Mouse (Mus musculus): ENCODE results near the gene Ackr4.

Gene Ackr4

GRCm38 (mm10) chr9:104126833-104127232 is at the start of gene Ackr4:
Gene Ackr4 (minus strand): TSS chr9:104126933.
- DNase-seq, result no peak

DNA sequence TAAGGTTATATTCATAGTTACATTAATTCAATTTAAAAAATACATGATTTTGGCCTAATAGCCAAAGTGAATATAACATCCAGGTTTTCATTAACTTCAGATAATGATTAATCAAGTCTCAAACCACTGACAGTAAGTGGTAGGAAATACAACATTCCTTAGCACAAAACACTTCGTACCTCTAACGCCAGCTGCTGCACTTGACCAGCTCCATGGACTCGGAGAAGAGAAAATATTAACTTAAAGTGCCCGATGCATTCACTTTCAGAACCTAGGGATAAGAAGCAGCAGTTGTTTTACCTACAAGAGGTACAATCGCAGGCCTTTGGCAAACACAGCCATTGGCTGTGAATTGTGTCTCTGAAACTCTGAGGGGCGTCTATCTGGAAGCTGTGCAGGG is 45.6 kb upstream of the Ackr4 start:
- DNase-seq, result no peak

GRCm38 (mm10) chr9:104171651-104172050 is 44.9 kb upstream of the Ackr4 start:
- DNase-seq, result no peak

DNA sequence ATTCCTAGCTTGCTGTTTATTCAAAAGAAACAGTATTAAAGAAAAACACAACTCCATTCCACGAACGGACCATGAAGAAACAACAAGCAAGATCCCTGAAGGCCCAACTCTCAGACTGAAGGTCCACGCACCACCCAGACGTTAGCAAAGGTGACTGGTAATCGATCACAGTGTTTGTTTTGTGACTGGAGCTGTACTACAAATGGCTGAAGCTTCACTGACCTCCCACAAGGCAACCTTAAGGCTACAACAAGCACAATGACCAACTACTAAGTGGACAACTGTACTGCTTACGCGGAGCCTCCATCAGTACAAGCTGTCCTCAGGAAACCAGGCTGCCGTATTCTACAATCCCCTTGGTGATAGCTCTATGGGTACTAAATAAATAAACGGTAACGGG is 43.3 kb upstream of the Ackr4 start:
- no peak for DNase-seq

DNA sequence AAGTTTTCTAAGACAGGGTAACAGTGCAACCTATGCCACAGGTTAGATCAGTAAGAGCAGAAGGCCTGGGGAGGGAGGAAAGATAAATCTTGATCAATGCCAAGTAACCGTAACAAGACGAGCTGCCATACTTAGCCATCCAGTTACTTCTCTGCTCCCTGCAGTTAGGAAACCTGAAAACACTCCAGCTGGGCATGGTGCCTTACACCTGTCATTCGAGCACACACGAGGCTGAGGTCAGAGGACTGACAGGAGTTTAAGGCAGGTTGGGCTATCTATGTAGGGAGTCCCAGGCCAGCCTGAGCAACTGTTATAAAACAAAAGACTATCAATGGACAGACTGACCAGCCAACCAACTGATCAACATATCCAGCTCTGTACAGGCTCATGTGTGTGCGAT is 39.2 kb upstream of the Ackr4 start:
- no peak for DNase-seq

DNA sequence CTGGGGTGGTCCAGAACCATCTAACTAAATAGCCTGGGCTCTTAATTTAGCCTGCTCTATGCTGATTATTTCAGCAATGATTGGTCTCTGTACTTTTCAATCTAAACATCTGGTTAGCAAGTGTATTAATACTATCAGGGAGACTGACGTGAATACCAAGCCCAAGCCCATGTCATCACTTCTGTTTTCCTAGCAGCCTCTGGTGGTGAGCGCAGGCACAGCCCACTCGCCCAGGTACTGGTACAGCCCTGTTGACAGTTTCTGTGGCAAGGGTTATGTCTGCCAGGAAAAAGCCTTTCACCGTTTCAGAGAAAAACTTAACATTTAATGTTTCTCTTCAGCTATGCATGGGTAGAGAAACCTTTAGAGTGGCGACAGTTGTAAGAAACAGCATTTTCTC is 37.5 kb upstream of the Ackr4 start:
- no peak for DNase-seq

GRCm38 (mm10) chr9:104161117-104161516 is 34.4 kb upstream of the Ackr4 start:
- no peak for DNase-seq

GRCm38 (mm10) chr9:104157291-104157690 is 30.6 kb upstream of the Ackr4 start:
- no peak for DNase-seq

- no peak for DNase-seq
Measured at GRCm38 (mm10) chr9:104156506-104156905, 29.8 kb upstream of the Ackr4 start.

GRCm38 (mm10) chr9:104155100-104155715 is 28.5 kb upstream of the Ackr4 start:
- no peak for DNase-seq

GRCm38 (mm10) chr9:104152121-104152520 is 25.4 kb upstream of the Ackr4 start:
- no peak for DNase-seq

DNA sequence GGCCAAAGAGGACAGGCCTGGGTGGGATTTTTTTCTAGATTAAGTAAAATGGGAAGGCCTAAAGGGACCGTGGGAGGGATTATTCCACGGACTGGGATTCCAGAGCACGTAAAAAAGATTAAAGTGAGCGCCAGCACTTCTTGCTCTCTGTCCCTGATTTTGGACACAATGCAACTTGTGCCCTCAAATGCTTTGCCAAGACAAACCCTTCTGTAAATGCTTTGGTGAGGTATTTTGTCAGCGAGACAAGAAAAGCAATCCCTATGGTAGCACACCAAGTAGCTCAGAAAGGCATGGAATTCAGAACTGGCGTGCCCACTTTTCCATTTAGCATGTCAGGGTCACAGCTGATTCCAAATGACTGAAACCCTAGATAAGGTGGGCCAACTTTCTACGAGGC is 22.2 kb upstream of the Ackr4 start:
- DNase-seq, result no peak

DNA sequence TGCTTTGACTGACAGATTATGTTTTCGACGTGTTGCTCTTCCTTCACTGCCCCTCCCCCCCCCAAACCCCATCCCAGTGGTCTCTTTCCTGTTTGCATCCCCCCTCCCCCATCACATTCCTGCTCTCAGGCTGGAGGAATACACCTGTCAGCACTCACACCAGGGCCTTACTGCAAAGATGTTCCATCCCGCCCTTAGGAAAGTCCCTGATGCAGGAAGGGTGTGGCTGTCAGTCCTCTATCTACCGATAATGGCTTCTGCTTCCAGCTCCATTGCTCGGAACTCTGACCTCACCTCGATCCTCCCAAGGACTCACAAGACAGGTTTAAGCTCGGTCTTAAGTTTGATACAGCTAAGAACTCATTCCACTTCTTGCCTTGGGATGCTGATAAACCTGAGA is 19.9 kb upstream of the Ackr4 start:
- no peak for DNase-seq

DNA sequence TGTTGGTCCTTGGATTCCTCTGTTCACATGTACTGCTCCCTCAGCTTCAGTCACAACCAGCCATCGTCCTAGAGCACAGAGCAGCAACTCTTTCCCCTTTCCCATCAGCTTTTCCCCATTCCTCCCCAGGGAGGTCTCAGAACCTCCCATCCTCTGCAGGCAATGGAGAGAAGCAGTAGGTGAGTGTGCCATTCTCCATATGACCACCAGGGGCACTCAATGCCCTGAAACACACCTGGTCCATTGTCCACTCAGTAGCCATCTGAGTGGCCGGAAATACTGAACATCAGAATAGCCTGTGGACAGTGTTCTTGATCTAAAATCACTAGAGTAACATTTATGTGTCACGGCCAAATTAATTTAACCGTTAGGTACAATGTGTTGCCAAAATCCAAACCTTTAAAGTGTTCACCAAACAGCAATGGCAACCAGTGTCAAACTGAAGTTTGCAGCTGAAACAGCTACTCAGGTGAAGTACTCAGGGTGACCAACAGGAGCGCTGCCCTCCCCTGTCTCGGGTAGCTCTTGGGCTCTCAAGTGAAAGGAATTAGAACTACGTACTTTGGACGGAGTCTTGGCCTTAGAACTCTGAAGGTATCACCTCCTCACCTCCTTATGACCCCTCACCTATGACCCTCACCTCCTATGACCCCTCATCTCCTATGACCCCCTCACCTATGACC is 17.7 kb upstream of the Ackr4 start:
- no peak for DNase-seq

DNA sequence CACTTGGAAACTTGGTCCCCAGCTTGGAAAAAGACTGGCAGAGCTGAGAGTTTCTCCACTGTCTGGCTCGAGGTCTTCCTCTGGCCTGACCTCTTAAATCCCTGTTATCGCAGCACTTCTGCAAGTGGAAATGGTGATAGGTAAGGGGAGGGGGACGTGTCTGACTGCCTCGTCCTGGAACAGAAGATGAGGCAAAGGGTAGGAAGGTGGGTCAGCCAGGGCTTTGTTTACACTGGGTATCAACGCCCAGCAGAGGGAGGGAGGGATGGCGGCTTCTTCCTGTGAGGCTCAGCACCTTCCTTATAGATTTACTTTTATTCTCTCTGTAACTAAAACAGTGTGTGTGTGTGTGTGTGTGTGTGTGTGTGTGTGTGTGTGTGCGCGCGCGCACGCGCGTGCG is 16.1 kb upstream of the Ackr4 start:
- no peak for DNase-seq

GRCm38 (mm10) chr9:104140351-104140750 is 13.6 kb upstream of the Ackr4 start:
- DNase-seq, result no peak

DNA sequence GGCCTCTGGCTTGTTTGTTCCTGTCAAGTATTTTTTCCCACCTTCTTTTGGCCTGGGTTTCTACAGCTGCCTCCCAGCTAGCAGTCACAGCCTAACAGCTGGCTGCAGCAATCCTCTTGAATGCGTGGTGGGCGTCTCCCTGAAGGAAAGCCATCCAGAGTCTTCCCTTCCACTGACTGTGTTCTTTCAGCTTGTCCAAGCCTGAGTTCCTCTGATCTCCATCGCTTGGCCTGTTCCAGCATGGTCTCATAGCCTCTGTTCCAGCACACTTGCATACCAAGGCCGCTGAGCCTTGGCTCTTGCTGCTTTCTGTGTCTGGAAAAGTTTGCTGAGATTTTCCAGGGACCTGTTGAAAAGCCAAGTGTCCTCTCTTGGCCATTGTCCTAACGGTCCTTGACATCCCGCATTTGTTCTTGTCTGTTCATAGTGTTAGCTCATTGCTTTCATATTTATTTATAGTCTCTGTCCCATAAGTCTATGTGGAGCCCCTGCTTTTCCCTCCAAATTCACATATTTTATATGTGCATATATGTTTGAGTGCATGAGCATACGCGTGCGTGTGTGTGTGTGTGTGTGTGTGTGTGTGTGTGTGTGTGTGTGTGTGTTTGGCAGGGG is 3.5 kb upstream of the Ackr4 start:
- DNase-seq, result no peak

- no peak for DNase-seq
Measured at GRCm38 (mm10) chr9:104128110-104128509, 1.4 kb upstream of the Ackr4 start.

DNA sequence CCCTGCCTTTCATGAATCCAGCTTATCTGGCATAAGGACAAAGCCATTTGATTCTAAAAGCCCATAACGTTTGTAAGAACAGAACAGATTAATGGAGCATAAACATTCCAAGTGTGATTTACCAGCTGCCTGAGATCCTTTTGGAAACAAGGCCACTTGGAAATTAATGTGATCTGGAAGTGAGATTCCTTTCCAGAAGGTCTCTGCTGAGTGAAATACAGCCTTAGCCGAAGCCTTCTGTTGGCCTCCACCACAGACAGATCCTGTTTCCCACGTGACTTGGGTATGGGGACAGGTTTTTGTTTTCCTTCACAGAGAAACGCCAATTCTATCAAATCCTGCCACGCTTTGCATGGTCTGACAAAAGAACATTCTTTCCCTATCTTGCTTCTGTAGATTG is 3.1 kb downstream of the Ackr4 start:
- DNase-seq, result no peak

- DNase-seq, result no peak
Measured at GRCm38 (mm10) chr9:104123101-104123500, 3.6 kb downstream of the Ackr4 start.

DNA sequence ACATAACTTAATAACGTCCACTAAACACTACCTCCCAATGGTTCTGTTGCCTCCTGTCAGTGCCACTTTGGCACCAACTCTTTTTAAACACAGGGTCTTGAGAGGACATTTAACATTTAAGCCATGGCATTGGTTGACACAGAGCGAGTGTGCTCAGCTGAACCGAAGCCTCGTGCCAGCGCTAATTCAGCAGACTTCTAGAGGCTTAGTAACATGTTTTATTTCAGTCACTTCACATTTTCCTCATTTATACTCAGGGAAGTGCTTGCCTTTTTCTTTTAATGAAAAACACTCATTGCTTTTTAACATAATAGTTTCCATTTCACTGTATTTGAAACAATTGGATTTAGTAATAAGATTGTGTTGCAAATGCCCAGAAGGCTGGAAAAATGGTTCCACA is 17.6 kb downstream of the Ackr4 start:
- DNase-seq, result no peak

- DNase-seq, result no peak
Measured at GRCm38 (mm10) chr9:104108571-104109143, 18.1 kb downstream of the Ackr4 start.

GRCm38 (mm10) chr9:104107482-104107881 is 19.3 kb downstream of the Ackr4 start:
- no peak for DNase-seq

DNA sequence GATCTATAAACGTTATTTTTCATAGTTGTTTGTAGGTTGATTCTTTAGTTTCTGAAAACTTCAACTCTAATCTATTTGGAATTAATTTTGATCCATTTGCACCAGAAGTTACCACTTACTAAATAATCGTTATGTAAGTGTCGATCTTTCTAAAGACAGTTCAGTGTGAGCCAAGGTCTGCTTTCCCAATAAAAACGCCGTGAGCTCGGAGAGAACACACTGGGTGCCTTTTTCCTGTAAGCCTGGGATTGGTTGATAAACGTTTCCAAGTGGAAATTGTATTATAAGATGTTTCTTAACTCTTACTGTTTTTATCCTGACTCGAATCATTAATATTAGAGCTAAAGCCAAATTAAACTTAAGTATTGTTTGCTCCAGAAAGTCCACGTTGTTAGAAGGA is 19.8 kb downstream of the Ackr4 start:
- no peak for DNase-seq
